Mouse (Mus musculus): ENCODE results near the gene Apobec2.

The Apobec2 gene

DNA sequence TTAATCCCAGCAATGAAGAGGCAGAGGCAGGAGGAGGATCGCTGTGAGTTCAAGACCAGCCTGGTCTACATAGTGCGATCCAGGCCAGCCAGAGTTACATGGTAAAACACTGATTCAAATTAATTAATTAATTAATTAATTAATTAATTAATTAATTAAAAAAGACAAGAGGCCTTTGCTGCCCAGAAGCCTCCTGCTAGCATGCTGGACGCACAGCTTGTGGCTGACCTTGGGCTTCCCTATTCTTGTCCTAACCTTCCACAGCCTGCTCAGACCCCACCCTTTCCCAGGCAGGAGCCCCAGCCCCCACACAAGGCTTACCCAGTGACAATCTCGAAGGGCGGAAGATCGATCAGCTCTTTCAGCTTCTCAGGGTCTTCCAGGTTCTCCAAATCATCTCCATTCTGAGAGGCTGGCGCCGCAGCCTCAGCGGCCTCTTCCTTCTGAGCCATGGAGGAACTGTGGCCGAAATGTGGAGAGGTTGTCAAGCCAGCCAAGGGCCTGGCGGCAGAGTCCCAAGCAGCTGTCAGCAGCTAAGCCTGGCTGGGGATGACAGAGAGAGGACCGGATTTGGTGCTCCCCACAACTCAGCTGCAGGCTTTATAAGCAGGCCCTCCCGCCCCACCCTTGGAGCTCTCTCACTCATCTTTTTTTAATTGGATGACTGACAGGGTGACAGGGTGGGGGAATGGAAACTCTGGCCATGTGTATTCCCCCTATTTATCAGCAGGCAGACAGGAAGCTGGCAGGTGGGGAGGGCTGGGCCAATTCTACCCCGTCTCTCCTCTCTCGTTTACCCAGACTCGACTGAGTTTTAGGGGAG lies at the start of gene Apobec2:
TSS of gene Apobec2 (minus strand) at position 773 of the 823 bp plus-strand sequence.
- DNase-seq (ENCODE audit: low spot score in 2 of 2): peak; percentile 49 to 69

DNA sequence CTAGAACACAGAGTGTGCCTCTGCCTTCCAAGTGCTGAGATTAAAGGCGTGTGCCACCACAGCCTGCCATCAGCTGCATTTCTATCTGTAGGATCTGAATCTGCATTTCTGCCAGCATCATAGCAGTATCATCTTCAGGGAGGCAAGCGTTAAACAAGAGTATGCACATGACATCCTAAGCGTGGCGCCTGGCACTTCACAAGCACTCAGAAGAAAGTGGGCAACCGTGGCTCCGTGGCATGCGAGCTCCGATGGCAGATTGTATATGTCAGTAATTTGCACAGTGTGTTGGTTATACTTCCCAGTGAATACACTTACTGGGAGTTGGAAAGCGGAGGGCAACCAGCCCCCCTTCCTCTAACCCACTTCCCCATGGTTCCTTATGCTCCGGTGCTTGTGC lies 47.2 kb upstream of the Apobec2 start:
- DNase-seq (ENCODE audit: low spot score in 2 of 2): no peak

DNA sequence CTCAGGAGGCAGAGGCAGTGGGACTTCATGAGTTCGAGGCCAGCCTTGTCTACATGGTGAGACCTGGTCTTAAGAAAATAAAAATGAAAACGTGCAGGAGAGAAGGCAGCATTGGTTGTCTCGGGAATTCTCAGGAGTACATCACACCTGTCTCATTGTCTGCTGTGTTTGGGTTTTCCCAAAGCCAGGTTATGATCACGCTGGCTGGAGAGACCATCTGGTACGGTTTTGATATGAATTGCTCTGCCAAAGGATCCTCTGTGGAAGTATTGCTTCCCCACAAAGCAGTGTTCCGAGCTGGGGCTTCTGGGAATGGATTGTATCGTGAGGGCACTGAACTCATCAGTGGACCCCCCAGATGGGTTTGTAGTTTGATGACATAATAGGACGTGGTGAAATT lies 42.7 kb upstream of the Apobec2 start:
- DNase-seq (ENCODE audit: low spot score in 2 of 2): no peak

DNA sequence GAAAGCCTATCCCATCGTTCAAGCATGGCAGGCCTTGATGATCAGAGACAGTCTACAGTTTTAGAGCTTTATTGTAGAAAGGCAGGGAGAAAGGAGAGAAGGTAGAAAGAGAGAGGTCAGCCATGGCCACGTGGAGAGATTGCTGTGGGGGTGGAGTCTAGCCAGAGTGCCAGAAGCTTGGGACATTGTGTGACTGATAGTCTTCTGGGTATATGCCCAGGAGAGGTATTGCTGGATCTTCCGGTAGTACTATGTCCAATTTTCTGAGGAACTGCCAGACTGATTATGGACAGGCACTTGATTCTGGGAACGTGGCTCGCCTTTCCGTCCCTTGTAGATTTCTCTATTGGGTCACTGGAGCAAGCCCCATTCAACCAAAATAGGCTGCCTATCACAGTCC lies 41.6 kb upstream of the Apobec2 start:
- DNase-seq (ENCODE audit: low spot score in 2 of 2): peak; percentile 30 to 35

DNA sequence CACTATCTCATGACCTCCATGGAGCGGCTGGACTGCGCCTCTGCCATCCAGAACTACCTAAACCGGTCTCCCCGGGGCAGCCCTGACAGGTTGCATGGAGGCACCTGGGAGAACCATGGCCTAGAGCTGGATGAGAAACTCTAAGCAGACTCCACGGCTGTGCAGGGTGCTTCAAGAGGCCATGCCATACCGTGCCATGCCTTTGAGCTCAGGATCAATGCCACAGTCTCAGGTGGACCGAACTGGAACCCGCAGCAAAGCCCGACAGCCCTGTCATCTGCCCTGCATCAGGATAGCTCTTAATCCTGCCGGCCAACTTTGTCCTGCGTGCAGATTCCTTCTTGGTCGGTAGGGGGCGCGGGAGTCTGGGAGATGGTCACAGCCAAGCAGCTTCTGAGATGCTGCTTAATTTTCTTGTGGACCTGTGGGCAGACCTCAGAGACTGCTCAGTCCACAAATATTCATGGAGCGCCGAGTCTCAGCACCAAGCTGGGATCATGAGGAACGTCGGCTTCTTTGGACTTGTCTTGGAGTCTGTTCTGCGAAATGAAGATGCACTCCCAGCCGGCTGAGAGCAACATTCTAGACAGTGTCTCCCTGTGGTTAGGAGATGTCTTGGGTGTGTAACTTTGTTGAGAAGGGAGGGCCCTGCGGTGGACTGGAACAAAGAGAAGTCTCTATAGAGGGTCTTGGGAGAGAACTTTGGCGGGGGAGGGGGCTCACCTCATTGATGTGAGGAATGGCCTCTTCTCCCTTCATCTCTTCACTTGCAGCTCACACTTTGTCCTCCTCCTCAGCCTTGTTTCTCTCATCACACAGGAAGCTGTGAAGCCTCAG lies 34.9 kb upstream of the Apobec2 start:
- DNase-seq (ENCODE audit: low spot score in 2 of 2): peak; percentile 23 to 69

DNA sequence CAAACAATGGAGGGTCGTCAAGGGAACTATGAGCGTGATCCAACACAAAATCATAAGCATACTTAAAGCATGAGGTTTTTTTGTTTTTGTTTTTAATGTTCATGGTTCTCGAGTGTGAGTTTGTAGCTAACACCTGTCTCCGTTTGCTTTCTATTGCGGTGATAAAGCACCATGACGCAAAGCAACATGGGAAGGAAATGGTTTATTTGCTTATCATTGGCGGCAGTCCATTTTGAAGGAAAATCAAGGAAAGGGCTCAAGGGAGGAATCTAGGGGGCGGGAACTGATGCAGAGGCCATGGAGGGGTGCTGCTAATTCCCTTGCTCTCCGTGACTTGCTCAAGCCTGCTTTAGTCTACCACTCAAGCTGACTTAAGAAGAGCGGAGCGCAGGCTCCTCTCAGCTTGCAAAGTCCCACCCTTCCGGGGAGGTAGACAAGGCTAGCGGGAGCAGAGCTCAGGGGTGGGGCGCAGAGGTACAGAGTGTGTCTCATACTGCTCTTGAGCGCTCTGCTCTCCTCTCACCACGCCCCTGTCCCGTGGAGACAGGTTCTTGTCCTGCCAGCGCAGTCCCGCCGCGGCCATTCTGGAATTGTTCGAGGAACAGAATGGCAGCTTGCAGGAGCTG lies 34.2 kb upstream of the Apobec2 start:
- no peak for DNase-seq (ENCODE audit: low spot score in 2 of 2)

DNA sequence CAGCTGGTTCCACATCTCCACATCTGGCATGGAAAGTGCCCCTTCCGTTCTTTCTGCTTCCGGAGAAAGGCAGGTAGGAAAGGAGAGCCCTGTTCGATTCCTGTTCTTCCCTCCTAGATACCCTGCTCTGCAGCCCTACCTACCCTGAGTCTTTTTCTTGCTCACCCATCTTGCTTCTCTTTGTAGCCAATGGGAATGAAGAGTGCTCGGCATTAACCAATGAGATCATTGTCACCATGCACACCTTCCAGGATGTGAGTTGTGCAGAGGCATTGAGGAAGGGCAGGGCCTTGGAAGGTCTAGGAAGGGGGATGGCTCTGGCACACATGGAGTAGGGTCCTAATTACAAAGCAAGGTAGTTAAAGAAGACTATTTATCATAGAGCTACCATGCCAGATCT lies 30.7 kb upstream of the Apobec2 start:
- DNase-seq (ENCODE audit: low spot score in 2 of 2): no peak

DNA sequence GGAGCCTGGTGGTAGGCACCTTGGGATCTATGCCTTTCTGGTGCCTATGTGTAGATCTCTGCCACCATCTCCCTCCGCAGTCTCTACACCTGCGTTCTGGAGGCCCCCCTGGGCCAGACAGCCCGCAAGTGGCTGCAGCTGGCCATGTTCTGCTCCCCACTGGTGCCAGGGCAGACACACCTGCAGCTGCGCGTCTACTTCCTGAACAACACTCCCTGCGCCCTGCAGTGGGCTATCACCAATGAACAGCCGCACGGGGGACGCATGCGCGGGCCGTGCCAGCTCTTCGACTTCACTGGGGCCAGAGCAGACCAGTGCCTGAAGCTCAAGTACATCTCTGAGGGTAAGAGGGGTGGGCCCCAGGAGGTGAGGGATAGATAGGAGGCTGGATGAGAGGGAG lies 29.4 kb upstream of the Apobec2 start:
- DNase-seq (ENCODE audit: low spot score in 2 of 2): no peak

DNA sequence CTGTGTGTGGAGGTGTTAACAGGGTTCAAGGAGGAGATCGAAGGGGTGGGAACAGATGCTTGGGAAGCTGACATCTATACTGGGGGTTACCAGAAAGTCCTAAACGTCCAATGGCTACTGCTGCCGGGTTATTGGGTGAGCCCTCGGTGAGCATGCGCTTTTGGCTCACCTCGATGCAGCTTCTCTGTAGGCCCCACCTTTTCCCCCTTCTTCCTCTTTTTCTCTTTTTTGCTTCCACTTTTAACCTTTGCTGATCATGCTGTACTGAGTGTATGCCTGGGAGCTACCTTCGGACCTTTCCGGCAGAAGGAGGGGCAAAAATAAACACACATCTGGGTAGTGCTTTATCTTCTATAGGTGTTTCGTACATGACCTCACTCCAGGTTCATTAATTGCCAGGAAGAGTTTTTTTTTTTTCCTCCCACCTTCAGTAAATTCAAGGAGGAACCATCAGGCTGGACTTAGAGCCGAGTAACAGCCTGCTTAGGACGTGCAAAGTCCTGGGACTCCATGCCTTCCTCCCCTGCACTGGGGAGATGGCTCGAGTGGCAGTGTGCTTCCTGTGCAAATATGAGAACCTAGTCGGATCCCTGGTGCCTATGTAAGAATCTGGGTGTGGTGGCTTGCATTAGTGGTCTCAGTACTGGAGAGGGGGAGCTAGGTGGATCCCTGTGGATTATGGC lies 25.4 kb upstream of the Apobec2 start:
- no peak for DNase-seq (ENCODE audit: low spot score in 2 of 2)

DNA sequence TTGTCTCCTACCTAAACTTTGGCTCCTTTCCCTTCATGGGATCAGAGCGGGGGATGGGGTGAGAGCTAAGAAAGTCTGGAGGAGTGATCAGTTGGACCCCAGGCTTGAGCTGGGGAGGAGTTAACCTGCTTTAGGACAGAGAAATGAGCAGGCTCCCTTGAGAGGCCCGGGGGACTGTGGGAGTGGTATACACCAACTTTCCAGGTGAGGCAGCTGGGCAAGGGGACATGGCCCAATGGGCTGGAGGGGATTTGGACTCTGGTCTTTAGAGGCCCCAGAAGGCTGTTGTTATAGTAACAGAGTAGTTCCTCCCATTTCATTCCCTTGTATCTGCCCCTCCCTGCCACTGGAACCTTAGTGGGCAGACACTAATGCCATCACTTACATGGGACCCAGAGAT lies 23.2 kb upstream of the Apobec2 start:
- no peak for DNase-seq (ENCODE audit: low spot score in 2 of 2)

DNA sequence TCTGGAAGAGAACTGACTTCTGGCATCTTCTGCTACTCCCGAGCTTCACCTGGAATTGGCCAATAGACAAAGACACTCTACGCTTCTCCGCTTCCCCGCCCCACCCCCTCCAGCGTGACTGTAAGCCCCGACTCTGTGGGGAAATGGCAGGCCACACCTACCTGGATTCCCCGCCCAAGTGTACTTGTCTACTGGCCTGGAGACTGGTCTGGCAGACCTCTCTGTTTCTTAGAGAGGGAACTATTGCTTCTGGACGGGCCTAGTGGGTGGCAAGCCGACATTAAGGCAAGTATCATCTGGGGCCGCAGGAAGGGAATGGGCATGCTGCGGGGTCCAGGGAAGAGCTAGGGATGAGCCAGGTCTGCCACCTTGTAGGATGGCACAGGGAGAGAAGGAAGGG lies 22.0 kb upstream of the Apobec2 start, which contains the start of gene Unc5cl:
TSS of gene Unc5cl (plus strand) at position 214 of the 400 bp plus-strand sequence.
- no peak for DNase-seq (ENCODE audit: low spot score in 2 of 2)

DNA sequence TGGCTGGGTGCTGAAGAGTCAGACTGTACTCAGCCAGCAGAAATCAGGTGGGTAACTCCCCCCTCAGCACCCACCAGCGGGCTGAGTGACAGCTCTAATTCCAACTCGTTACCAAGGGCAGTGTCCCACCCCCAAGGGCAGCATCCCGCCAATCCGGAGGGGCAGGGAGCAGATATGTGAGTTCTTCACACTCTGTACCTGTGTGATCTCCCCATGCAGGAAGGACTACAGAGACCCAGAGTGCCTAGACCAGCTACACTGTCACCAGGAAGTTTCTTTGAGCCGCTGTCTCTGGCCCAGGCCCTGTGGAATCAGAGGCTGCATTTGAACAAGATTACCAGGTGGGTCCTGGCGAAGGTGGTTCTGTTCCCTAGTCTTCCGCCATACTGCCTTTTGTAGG lies 21.5 kb upstream of the Apobec2 start:
- DNase-seq (ENCODE audit: low spot score in 2 of 2): no peak

DNA sequence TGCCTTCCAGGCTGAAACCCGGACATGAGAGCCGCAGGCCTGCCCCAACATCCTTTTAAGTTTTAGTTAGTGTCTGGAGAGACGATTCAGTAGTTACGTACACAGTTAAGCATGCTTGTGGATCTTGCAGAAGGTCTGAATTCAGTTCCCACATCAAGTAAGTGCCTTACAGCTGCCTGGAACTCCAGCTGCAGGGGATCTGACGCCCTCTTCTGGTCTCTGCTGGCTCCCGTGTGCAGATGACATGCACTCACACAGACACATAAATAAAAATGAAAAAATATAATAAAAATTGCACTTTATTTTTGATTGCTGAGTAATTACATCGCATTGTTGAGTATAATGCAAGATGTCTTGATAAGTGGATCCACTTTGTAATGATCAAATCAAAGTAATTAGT lies 20.8 kb upstream of the Apobec2 start:
- DNase-seq (ENCODE audit: low spot score in 2 of 2): no peak

DNA sequence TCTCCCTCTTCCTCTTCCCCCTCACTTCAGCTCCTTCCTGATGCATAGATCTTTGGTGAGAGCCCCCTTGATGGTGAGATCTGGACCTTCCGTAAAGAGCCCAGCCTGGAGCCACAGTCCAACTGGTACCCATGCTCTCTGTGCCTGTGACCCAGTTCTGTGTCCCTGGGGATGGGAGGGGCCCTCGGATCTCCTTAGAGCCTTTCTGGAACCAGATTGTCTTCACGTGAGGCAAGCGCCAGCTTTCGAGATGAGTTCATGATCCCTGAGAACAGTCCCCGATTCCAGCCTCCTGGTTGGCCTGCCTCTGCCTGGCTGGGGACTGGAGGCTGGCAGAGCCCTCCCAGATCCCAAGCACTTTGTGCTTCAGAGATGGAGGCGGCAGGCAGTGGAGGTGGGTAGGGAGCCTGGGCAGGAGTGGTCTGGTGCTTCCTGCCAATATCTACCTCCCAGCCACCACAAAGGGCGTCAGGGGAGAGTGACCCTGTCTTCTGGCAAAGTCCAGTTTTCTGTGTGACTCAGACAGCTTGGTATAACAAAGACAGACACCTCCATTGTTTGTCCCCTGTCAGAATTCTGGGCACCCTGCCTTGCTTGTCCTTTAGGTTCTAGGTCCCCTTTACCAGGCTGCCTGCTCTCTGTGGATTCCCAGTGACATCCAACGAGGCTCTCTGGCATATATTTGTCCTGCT lies 19.2 kb upstream of the Apobec2 start:
- no peak for DNase-seq (ENCODE audit: low spot score in 2 of 2)

DNA sequence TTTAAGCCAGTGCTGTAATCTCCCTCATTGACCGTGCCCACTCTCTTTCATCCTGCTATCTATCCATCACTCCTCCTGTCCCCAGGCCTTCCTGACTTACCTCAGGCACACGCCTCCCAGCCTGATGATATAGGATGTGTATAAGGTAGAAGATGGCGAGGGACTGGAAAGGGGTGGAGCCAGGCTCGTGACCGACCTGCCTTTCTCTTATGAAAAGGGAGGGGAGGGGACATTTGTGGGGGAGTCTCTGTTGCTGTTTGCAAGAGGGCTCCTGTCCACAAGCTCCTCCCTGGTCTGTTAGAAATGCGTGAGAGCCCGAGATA lies 18.6 kb upstream of the Apobec2 start, which contains the start of gene Tspo2:
TSS of gene Tspo2 (minus strand) at position 170 of the 323 bp plus-strand sequence.
- DNase-seq (ENCODE audit: low spot score in 2 of 2): no peak

DNA sequence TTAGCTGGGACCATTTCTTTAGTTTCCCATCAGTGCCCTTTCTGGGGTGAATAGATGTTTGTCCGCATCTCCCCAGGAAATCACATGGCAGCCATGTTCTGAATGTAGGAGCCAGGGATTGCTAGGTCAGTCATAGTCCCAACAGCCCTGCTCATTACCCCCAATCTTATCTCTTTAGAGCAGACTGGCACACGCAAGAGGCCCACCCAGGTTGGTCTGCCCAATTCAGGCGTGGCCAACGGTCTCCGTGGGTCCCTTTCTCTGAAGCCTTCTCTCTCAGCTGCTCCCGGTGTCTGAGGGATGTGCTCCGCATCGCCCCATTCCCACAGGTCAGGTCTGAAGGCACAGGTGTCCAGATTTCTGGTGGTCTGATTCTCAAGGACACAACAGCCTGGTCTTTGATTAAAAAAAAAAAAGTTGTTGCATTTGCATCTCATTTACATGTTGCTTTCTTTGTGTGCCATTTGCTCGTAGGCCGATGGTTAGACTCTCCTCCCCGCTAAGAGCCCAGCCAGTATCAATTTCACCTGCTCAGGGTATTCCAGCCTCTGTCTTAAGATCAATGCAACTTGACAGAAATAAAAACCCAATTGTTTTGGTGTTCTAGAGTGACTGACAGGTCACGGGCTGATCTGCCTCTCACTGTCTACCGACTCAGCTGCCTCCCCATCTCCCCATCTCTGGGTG lies 18.1 kb upstream of the Apobec2 start:
- DNase-seq (ENCODE audit: low spot score in 2 of 2): no peak

DNA sequence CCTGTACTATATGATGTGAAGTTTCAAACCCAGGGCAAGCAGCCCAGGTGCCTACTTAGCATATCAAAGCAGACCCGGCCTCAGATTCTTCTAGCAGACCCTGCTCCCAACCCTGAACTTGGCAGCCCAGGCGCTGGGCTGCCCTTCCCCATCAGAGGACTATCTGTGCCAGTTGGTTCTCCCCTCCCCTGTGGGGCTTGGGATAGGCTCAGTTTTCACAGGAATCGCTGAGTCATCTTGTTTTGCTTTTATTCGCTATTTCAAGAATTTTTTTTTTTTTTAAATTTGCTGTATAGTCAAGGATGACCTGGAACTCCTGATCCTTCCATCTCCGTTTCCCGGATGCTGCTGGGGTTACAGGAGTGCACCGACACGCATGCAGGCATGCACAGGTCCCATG lies 14.9 kb upstream of the Apobec2 start:
- no peak for DNase-seq (ENCODE audit: low spot score in 2 of 2)

DNA sequence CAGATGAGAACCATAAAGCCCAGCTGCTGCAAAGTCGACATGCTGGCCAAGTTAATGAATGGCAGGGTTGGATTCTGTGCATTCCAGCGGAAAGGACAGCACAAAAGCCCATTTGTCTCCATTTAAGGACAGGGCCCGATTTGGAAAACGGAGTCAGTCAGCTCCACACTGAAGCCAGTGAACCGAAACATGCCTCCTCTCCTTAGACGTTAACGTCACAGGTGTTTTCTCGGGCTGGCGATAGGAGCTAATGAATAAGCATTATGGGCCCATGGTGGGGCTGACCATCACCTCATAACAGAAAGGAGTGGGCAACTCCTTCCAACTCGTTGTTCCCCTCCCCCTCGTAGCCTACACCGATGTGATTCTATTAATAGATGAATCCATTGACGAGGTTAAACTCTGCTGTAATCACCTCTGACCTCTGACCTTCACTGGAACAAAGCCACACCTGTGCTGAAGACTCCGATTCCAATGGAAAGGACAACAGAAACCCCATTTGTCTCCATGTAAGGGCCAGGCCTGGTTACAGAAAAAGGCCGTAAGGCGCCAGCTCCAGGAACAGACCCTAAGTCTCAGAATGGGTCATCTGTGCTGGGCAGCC lies 10.9 kb upstream of the Apobec2 start:
- DNase-seq (ENCODE audit: low spot score in 2 of 2): no peak

DNA sequence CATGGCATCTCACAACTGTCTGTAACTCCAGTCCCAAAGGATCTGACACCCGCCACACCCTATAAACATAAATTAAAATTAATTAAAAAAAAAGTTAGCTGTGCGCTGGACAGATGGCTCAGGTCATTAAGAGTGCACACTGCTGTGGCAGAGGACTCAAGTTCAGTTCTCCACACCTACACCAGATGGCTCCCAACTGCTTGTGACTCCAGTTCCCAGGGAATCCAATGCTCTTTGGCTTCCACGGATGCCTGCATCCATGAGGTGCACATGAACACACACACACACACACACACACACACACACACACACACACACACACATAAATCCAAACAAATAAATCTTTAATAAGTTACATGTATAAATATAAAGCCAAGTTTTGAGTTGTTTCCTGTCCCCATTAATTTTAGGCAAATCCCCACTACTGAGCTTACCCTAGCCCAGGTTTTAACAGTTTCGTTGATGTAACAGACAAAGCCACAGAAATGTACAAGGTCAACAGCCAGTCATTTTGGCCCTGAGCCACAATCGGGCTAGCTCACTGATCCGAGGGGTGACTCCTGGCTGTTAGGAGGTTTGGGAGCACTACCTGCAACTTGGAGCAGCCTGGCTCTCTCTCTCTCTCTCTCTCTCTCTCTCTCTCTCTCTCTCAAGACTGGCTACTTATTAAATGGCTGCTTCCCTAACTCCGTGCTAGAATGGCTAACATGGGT lies 10.2 kb upstream of the Apobec2 start:
- no peak for DNase-seq (ENCODE audit: low spot score in 2 of 2)
